Mouse (Mus musculus) brown adipose tissue, adult 24 weeks (tissue): ENCODE data around the gene Brwd1. TPM values are rescaled to one million over a fixed set of nuclear protein-coding genes. Genes with fewer than 3 reads are reported as not detected.
"Not testable (repeated sequence)": the region's sequence is repeated elsewhere in the genome, so short reads cannot be mapped to it uniquely, and the experiment has no call there.

ENCODE experiments used
- H3K27ac ChIP-seq: fragments of 200-500 bp; replicated peaks from 2 replicates; pipeline ENCODE4 v1.5.1; 2012; ENCODE audit warnings: low read depth, mild to moderate bottlenecking, low read length
- H3K4me1 ChIP-seq: fragments of 200-500 bp; 2 replicates; pipeline ENCODE4 v1.6.1; 2012; ENCODE audit warnings: low read length, mixed read lengths; ENCODE audit not compliant: control insufficient read depth, insufficient read depth, insufficient read length
- H3K4me3 ChIP-seq: fragments of 200-500 bp; 2 replicates; pipeline ENCODE4 v1.5.1; 2012; ENCODE audit warnings: low read depth, mild to moderate bottlenecking, low read length, moderate library complexity; ENCODE audit not compliant: insufficient read depth
- polyA plus RNA-seq: library from polyadenylated mRNA; stranded (reverse); fragments of >200 nt; gene quantifications from 2 replicates; pipeline ENCODE4 v1.2.4, GENCODE M21; 2012; ENCODE audit not compliant: missing spikeins, insufficient read depth, insufficient read length

The Brwd1 gene
- polyA plus RNA-seq, 1 experiment = 17.3 TPM

GRCm38 (mm10) chr16:95967455-95967854 lies 114.9 kb downstream of the Brwd1 start:
- no peak overlapping the region for H3K27ac ChIP-seq
- no peak overlapping the region for H3K4me3 ChIP-seq
- H3K4me1 ChIP-seq = no peaks in the 10 kb centered on the region

DNA sequence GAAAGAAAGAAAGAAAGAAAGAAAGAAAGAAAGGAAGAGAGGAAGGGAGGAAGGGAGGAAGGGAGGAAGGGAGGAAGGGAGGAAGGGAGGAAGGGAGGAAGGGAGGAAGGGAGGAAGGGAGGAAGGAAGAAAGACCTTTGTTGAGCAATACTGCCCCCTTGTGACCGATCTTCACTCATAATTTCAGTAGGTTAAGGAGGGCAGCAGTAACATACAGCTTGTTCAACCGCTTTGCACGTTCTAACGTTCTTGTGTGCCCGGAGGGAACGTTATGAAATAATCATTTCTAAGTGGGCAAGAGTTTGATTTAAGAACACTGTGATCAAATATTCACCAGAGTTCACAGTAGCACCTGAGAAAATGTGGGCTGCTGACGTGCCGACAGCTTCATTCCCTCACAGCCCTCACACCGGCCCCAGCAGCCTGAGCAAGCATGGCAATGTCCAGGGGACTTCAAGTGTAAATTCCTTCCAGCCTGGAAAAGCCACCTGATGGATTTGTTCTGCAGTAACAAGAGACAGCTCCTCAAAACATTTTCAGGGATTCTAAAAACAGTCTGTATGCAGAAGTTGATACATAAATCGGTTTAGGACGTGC lies 117.8 kb downstream of the Brwd1 start:
- Histone ChIP-seq H3K4me3 (no peak overlapping the region), H3K4me1 (no peaks in the 10 kb centered on the region), H3K27ac (no peak overlapping the region)

- H3K4me3 ChIP-seq, H3K27ac ChIP-seq: not testable (repeated sequence)
Measured at GRCm38 (mm10) chr16:95961484-95961883, 120.8 kb downstream of the Brwd1 start.

GRCm38 (mm10) chr16:95960689-95961088 lies 121.6 kb downstream of the Brwd1 start:
- H3K4me1 ChIP-seq, H3K27ac ChIP-seq, H3K4me3 ChIP-seq: not testable (repeated sequence)

More at GRCm38 (mm10) chr16:95961484-95961883, 120.8 kb downstream of the Brwd1 start:
- H3K4me1 ChIP-seq = not testable (repeated sequence)

DNA sequence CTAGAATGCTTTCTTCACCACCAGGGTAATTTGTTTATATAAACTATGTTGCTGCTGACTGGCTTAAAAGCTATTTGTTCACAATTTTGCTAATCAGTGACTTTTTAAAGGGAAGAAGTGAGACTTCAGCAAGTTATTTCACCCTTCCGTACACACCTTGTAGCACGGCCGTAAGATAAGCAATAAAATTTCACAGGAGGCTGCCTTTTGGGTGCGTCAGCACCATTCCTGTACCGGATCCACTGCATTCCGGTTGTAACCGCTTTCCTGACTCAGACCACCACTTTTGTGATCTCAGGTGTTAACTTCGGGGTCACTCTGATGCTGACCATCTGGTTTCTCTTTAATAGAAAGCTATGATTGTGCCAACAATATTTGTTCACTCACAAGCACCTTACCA lies 124.2 kb downstream of the Brwd1 start:
- H3K27ac ChIP-seq = no peak overlapping the region
- H3K4me1 ChIP-seq = no peaks in the 10 kb centered on the region

DNA sequence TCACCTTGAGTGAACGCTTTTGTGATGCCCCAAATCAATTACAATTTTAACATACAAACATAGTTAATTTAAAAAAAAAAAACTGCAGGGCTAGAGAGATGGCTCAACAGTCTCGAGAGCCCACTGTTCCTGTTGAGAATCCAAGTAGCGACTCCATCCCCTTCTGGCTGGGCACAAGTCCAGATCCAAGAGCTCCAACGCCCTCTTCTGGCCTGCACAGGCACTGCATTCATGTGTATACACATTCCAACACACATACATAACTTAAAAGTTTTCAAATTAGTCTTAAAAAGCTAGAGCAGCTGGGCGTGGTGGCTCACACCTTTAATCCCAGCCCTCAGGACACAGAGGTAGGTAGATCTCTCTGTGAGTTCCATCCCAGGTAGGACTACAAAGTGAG lies 125.7 kb downstream of the Brwd1 start:
- H3K4me3 ChIP-seq = no peak overlapping the region
- no peak overlapping the region for H3K27ac ChIP-seq
- H3K4me1 ChIP-seq = no peaks in the 10 kb centered on the region

More for the DNA sequence above, 124.2 kb downstream of the Brwd1 start:
- H3K4me3 ChIP-seq = no peak overlapping the region

GRCm38 (mm10) chr16:95955716-95956346 lies 126.5 kb downstream of the Brwd1 start:
- Histone ChIP-seq H3K27ac (no peak overlapping the region), H3K4me3 (no peak overlapping the region), H3K4me1 (no peaks in the 10 kb centered on the region)

DNA sequence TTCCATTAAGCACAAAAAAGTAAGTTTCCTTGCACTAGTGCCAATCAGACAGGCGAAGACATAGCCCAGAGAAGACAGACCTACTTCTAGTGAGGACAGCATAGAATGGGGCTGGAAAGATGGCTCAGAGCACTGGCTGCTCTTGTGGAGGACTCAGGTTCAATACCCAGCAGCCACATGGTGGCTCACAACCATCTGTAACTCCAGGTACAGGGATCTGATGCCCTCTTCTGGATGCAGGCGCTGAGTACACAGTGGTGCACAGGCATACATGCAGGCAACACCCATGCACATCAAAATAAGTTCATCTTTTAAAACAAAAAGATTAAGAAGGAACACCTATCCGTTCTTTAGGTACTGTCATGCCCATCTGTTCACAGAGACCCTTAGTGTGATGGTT lies 128.0 kb downstream of the Brwd1 start:
- Histone ChIP-seq H3K27ac (no peak overlapping the region), H3K4me3 (no peak overlapping the region), H3K4me1 (no peaks in the 10 kb centered on the region)

DNA sequence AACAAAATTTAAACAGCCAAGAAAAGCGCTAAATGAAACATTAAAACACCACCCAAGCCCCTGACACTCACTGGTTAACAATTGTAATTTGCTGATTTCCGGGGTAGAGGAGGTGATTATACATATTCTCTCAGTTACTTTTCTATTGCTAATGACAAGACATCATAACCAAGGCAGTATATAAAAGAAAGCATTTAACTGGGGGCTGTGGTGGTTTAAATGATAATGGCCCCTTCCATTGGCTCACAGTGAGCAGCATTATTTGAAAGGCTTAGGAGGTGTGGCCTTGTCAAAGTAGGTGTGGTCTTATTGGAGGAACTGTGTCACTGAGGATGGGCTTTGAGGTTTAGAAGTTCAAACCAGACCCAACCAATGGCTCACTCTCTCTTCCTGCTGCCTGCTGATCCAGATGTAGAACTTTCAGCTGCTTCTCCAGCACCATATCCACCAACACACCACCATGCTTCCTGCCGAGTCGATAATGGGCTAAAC lies 129.1 kb downstream of the Brwd1 start:
- no peak overlapping the region for H3K4me3 ChIP-seq
- no peak overlapping the region for H3K27ac ChIP-seq
- H3K4me1 ChIP-seq = no peaks in the 10 kb centered on the region

DNA sequence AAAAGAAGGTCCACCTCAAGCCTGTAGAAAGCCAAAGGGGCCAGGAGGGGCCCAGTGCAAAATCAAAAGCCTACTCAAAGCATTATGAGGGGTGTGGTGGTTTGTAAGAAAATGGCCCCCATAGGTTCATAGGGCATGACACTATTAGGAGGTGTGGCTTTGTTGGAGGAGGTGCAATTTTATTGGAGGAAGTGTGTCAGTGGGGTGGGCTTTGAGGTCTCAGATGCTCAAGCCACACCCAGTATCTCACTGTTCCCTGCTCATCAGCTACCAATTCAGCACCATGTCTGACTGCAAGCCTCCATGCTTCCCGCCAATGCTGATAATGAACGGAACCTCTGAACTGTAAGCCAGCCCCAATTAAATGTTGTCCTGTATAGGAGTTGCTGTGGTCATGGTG lies 130.9 kb downstream of the Brwd1 start:
- no peak overlapping the region for H3K27ac ChIP-seq
- no peaks in the 10 kb centered on the region for H3K4me1 ChIP-seq
- H3K4me3 ChIP-seq = no peak overlapping the region

DNA sequence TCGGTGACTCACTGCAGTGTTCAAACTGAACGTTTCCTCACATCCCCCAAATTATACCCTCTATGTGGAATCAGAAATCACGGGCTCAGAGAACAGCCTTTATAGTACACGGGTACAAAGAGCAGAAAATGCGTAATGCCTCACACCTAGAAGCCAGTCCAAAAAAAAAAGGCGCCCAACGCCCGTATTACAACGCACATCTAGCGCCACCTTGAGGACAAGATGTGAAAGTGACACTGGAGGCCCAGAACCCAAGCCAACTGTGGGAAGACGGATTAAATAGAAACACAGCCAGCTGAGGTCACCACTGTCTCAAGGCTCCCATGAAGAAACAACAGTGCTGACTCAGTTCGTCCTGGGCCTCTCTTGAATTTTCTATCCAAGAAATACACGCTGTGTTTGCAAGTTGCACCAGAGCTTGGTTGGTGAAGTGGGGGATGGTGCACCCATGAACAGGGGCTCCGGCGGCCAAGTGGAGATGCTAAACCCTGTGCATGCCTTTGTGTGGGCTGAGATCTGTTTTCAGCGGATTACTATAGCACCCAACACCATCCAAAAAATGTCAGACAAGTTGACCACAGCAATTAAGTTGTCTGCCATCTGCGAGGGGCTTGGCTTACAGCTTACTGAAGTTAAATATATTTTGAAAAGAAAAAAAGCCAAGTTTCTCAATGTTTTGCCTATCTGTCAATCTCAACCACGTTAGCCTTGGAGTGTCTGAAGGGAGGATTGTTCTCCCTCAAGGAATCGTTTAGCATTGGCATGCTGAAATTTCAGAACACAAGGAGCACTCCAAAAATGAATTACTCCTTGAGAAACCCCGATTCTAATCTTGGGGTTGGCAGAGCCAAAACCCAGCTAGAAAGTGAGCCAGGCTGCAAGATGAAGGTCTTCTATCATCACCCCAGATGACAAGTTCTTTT lies 136.7 kb downstream of the Brwd1 start:
- H3K4me1 ChIP-seq = no peaks in the 10 kb centered on the region; the same call in 1 of the 2 replicates
- H3K4me3 ChIP-seq = no peak overlapping the region
- H3K27ac ChIP-seq = peak overlapping the region; percentile 7; the same call in 1 of the 2 replicates

- Histone ChIP-seq H3K4me3 (no peak overlapping the region), H3K4me1 (no peaks in the 10 kb centered on the region; the same call in 1 of the 2 replicates), H3K27ac (no peak overlapping the region)
Measured at GRCm38 (mm10) chr16:95943186-95943585, 139.1 kb downstream of the Brwd1 start.
